Mouse (Mus musculus) right cerebral cortex, adult 2 months (tissue): ENCODE data around the gene Ecel1.

Experiments used
- DNase-seq, 2 experiments: peaks; one replicate each; pipeline ENCODE4 v3.0.0; 2021 to 2022; ENCODE audit warnings: low spot score in 2 of 2

Gene Ecel1

GRCm38 (mm10) chr1:87101411-87101810, 54.9 kb downstream of the Ecel1 start, which contains the start of gene Alpi:
Gene Alpi, minus strand, starts transcription at chr1:87101606.
- DNase-seq: no peak

- DNase-seq: peak; percentile 15 to 20
Measured at GRCm38 (mm10) chr1:87098358-87098975, 57.9 kb downstream of the Ecel1 start.
